Mouse (Mus musculus) ES-CJ7 (cell line): Measurements from ENCODE around the gene 0610037L13Rik.

ENCODE experiments used
- DNase-seq: peaks from one replicate; pipeline ENCODE4 v3.0.0; 2011; ENCODE audit warnings: low read depth, low spot score

0610037L13Rik gene

GRCm38 (mm10) chr4:107920336-107920735 is 30.7 kb downstream of the 0610037L13Rik start:
- DNase-seq: no peak

GRCm38 (mm10) chr4:107921152-107921695 is 31.6 kb downstream of the 0610037L13Rik start:
- no peak for DNase-seq

- DNase-seq: no peak
These were observed 32.3 kb downstream of the 0610037L13Rik start for GRCm38 (mm10) chr4:107921952-107922351.

- DNase-seq: peak; percentile 88
These were observed 33.7 kb downstream of the 0610037L13Rik start, which contains the start of gene Cpt2 for GRCm38 (mm10) chr4:107923145-107923802. Gene Cpt2, minus strand, starts transcription at chr4:107923610.

- no peak for DNase-seq
These were observed 34.2 kb downstream of the 0610037L13Rik start for GRCm38 (mm10) chr4:107923803-107924194.

- no peak for DNase-seq
These were observed 38.7 kb downstream of the 0610037L13Rik start for GRCm38 (mm10) chr4:107928269-107928668.

GRCm38 (mm10) chr4:107928726-107929125 is 39.1 kb downstream of the 0610037L13Rik start:
- DNase-seq: no peak

GRCm38 (mm10) chr4:107931453-107931852 is 41.8 kb downstream of the 0610037L13Rik start:
- DNase-seq: no peak

- no peak for DNase-seq
These were observed 43.6 kb downstream of the 0610037L13Rik start for GRCm38 (mm10) chr4:107933239-107933638.

- DNase-seq: no peak
These were observed 45.6 kb downstream of the 0610037L13Rik start for GRCm38 (mm10) chr4:107935254-107935653.

GRCm38 (mm10) chr4:107937338-107937737 is 47.7 kb downstream of the 0610037L13Rik start:
- peak; percentile 49 for DNase-seq

- DNase-seq: no peak
These were observed 48.5 kb downstream of the 0610037L13Rik start for GRCm38 (mm10) chr4:107938124-107938523.

GRCm38 (mm10) chr4:107942741-107943140 is 53.1 kb downstream of the 0610037L13Rik start:
- DNase-seq: no peak

- no peak for DNase-seq
These were observed 54.5 kb downstream of the 0610037L13Rik start for GRCm38 (mm10) chr4:107944141-107944540.
